Mouse (Mus musculus) Patski (cell line): Measurements from ENCODE around the gene Wbp2nl. TPM values are rescaled to one million over a fixed set of nuclear protein-coding genes. Genes with fewer than 3 reads are reported as not detected.

Source experiments
- ATAC-seq: fragments of 100-300 bp; one replicate; pipeline ENCODE4 v1.8.0; 2021
- CTCF ChIA-PET: fragments of 350-600 bp; sonication (Branson Sonifier 250); formaldehyde crosslinking; loops from one replicate; lab custom pipeline; 2022; ENCODE audit warnings: inconsistent platforms; lab: Charles Lee
- POLR2A ChIA-PET: fragments of 350-600 bp; sonication (Branson Sonifier 250); formaldehyde crosslinking; loops from one replicate; lab custom pipeline; 2022; ENCODE audit warnings: antibody characterized with exemption, inconsistent platforms; lab: Charles Lee
- DNase-seq: peaks from one replicate; pipeline ENCODE4 v3.0.0-alpha.2; 2011; ENCODE audit warnings: low read depth, low spot score
- H3K27me3 ChIP-seq: fragments of 371-371 bp; one replicate; pipeline ENCODE4 v1.5.1; 2021
- CTCF ChIP-seq: fragments of 100-300 bp; IDR thresholded peaks from one replicate; pipeline ENCODE4 v1.5.1; 2021
- in situ Hi-C: fragments of 300-500 bp; cut with MboI; formaldehyde crosslinking; loops from 3 replicates; pipeline ENCODE4 v1.11.1; 2018; ENCODE audit warnings: low pct_unique_long_range_greater_than_20kb, mixed read lengths
- polyA plus RNA-seq: library from polyadenylated mRNA; unstranded; gene quantifications from one replicate; pipeline ENCODE4 v1.2.3, GENCODE M21; 2021

Wbp2nl gene
- polyA plus RNA-seq, 1 experiment from 2014 or later, result not detected

GRCm38 (mm10) chr15:82308416-82308815 is 9.7 kb downstream of the Wbp2nl start:
- no peak for TF ChIP-seq CTCF
- no peak for ATAC-seq
- POLR2A ChIA-PET, result interaction anchor here (0.5 kb wide), 1 partner anchor 44 kb away, joined by 6 read pairs; no protein-coding TSS in a partner anchor
- in situ Hi-C loops, result no loop called here
- peaks cover 15% of the 10 kb centered on the region for H3K27me3 ChIP-seq
- DNase-seq, result no peak
- CTCF ChIA-PET, result no interaction called here

GRCm38 (mm10) chr15:82317839-82318238 is 19.1 kb downstream of the Wbp2nl start:
- ATAC-seq (no peak), DNase-seq (no peak)
- no peak for TF ChIP-seq CTCF
- ChIA-PET POLR2A (interaction anchor here (0.9 kb wide), 1 partner anchor 32 kb away, joined by 4 read pairs; no protein-coding TSS in a partner anchor), CTCF (no interaction called here)
- in situ Hi-C loops, result no loop called here
- no peaks in the 10 kb centered on the region for H3K27me3 ChIP-seq

- CTCF ChIA-PET, result interaction anchor here (1.0 to 1.1 kb wide), 2 partner anchors 18 to 53 kb away, joined by 3 read pairs; no protein-coding TSS in a partner anchor
- in situ Hi-C loops, result no loop called here
- no peak for TF ChIP-seq CTCF
- ATAC-seq (no peak), DNase-seq (no peak)
- POLR2A ChIA-PET, result no interaction called here
- H3K27me3 ChIP-seq, result no peaks in the 10 kb centered on the region
These were observed 20.9 kb downstream of the Wbp2nl start for GRCm38 (mm10) chr15:82319613-82320012.

GRCm38 (mm10) chr15:82322195-82322594 is 23.4 kb downstream of the Wbp2nl start:
- ChIA-PET CTCF (interaction anchor here (1.6 kb wide), 1 partner anchor 15 kb away, joined by 3 read pairs; no protein-coding TSS in a partner anchor), POLR2A (interaction anchor here (0.6 kb wide), 1 partner anchor 796 kb away, joined by 6 read pairs; no protein-coding TSS in a partner anchor)
- ATAC-seq, result no peak
- no peak for TF ChIP-seq CTCF
- no peak for DNase-seq
- H3K27me3 ChIP-seq, result no peaks in the 10 kb centered on the region
- in situ Hi-C loops, result no loop called here

- DNase-seq, result no peak
- ChIA-PET POLR2A (interaction anchor here (1.5 kb wide), 1 partner anchor 13 kb away, joined by 3 read pairs; no protein-coding TSS in a partner anchor), CTCF (interaction anchor here (0.7 to 2.6 kb wide), 3 partner anchors 13 to 44 kb away, joined by 3 to 6 read pairs (median 3); partner anchors contain the start of genes Naga, Pheta2 and Smdt1)
- H3K27me3 ChIP-seq, result no peaks in the 10 kb centered on the region
- in situ Hi-C loops, result no loop called here
- TF ChIP-seq CTCF, result no peak
- ATAC-seq, result no peak
These were observed 26.6 kb downstream of the Wbp2nl start for GRCm38 (mm10) chr15:82325382-82325781.

GRCm38 (mm10) chr15:82335194-82335593 is 36.4 kb downstream of the Wbp2nl start:
- in situ Hi-C loops, result no loop called here
- ChIA-PET CTCF (no interaction called here), POLR2A (interaction anchor here (1.1 kb wide), 1 partner anchor 12 kb away, joined by 3 read pairs; no protein-coding TSS in a partner anchor)
- H3K27me3 ChIP-seq, result no peaks in the 10 kb centered on the region
- no peak for TF ChIP-seq CTCF
- ATAC-seq (no peak), DNase-seq (no peak)

GRCm38 (mm10) chr15:82336629-82337028 is 37.9 kb downstream of the Wbp2nl start:
- ATAC-seq (no peak), DNase-seq (no peak)
- ChIA-PET POLR2A (no interaction called here), CTCF (no interaction called here)
- TF ChIP-seq CTCF, result no peak
- no peaks in the 10 kb centered on the region for H3K27me3 ChIP-seq
- in situ Hi-C loops, result no loop called here

- POLR2A ChIA-PET, result interaction anchor here (0.9 to 1.5 kb wide), 2 partner anchors 13 to 56 kb away, joined by 3 to 9 read pairs; no protein-coding TSS in a partner anchor
- DNase-seq (no peak), ATAC-seq (no peak)
- H3K27me3 ChIP-seq, result no peaks in the 10 kb centered on the region
- no peak for TF ChIP-seq CTCF
- CTCF ChIA-PET, result interaction anchor here (1.1 to 1.8 kb wide), 3 partner anchors 14 to 19 kb away, joined by 3 to 6 read pairs (median 5); partner anchors contain the start of gene Ndufa6
- in situ Hi-C loops, result no loop called here
These were observed 39.1 kb downstream of the Wbp2nl start for GRCm38 (mm10) chr15:82337875-82338274.

GRCm38 (mm10) chr15:82338593-82339112 is 39.9 kb downstream of the Wbp2nl start, which contains the start of the genes Naga, Pheta2 and Smdt1:
Gene Naga, minus strand, starts transcription at chr15:82338925.
Gene Pheta2, plus strand, starts transcription at chr15:82338942.
Gene Smdt1, plus strand, starts transcription at chr15:82338959.
- in situ Hi-C loops, result no loop called here
- TF ChIP-seq CTCF, result no peak
- no peaks in the 10 kb centered on the region for H3K27me3 ChIP-seq
- ChIA-PET CTCF (interaction anchor here (1.1 to 1.8 kb wide), 3 partner anchors 14 to 19 kb away, joined by 3 to 6 read pairs (median 5); partner anchors contain the start of gene Ndufa6), POLR2A (interaction anchor here (0.8 to 1.5 kb wide), 3 partner anchors 14 to 57 kb away, joined by 3 to 9 read pairs (median 3); no protein-coding TSS in a partner anchor)
- ATAC-seq, result peak; percentile 88
- peak; percentile 79 for DNase-seq

GRCm38 (mm10) chr15:82339150-82339549 is 40.4 kb downstream of the Wbp2nl start:
- POLR2A ChIA-PET, result interaction anchor here (0.8 to 1.5 kb wide), 3 partner anchors 34 to 57 kb away, joined by 3 to 9 read pairs (median 3); no protein-coding TSS in a partner anchor
- CTCF ChIA-PET, result interaction anchor here (1.5 to 1.8 kb wide), 2 partner anchors 15 kb away, joined by 5 to 6 read pairs; partner anchors contain the start of gene Ndufa6
- in situ Hi-C loops, result no loop called here

More at GRCm38 (mm10) chr15:82339150-82339549, 40.4 kb downstream of the Wbp2nl start:
- ATAC-seq (no peak), DNase-seq (no peak)
- no peak for TF ChIP-seq CTCF
- no peaks in the 10 kb centered on the region for H3K27me3 ChIP-seq
